Mouse (Mus musculus): ENCODE data around the gene Pom121l2. TPM values are rescaled to one million over a fixed set of nuclear protein-coding genes. Genes with fewer than 3 reads are reported as not detected.

Gene Pom121l2
- total RNA-seq, 2 experiments from 2014 or later = 0.19 TPM; not detected in 1

DNA sequence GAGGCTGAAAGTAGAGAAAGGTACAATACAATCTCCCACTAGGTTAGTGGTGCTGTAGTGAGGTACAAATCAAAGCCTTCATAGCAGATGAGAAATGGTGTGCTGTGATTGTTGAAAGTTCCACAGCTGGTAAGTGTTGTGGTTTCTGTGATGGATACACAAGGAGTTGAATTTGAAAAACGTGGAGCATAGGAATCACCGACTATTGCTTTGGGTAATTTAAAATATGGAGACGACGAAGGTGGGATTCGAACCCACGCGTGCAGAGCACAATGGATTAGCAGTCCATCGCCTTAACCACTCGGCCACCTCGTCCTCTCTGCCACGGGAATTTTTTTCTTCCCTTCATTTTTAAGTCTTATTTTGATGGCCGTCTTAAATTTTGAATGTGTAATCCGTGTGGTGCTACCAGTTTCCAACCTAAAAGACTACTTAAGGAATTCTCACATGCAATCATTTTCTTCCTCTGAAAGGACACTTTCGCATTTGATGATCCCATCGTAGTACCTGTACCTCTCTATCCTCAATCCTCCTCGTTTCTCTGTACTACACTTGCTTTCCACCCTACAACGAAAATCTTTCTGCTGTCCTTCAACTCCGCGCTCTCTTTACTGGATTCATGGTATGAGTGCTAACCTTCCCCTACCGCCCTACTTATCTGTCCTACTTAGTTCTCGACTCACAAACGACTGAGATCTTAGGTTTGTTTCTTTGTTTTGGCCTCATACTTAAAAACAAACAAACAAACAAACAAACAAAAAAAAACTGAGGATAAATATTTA lies 13.2 kb downstream of the Pom121l2 start:
- peak; percentile 25 to 42 for DNase-seq (ENCODE audit: low spot score in 2 of 2)

DNA sequence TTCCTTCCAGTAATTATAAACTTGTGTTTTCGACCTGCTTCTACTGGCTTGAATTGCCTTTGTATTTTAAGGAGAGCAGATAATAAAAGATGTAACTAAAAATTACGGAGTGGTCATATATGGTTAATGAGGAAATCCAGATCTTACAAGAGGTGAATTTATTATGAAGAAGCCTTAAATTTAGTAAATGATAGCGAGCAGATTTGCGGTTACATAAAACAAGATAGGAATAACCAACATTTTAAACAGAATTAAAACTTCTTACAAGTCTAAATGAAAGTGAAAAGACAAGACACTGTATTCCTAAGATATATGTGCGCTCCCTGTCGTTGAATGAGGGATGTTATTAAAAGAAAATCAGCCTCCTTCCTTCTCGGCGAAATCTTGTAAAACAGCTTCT lies 13.9 kb downstream of the Pom121l2 start:
- no peak for DNase-seq (ENCODE audit: low spot score in 2 of 2)

DNA sequence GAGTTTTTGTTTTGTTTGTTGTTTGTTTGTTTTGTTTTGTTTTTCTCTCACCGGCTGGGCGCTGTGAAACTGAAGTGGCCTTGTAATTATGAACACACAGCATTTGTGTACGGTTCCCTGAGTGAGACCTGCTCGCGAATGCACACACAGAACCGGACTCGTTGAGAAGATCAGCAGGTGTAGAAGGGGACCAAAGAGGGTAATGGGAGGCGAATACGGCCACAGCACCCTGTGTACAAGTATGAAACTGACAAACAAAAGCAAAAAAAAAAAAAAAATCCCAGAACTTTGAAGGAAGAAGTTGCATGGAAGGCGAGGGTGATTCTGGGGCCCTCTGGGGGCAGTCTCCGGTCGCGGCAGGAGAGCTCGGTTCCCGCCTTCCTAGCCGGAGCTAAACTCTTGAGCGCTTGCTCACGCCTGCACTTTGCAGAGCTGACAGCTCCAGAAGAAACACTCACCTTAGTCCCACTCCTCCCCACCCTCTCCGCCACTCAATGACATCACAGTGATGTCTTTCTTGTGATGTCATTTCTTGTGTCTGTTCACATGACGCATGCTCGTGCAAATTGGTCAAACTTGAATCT lies 14.4 kb downstream of the Pom121l2 start:
- DNase-seq (ENCODE audit: low spot score in 2 of 2) = peak; percentile 8 to 24

DNA sequence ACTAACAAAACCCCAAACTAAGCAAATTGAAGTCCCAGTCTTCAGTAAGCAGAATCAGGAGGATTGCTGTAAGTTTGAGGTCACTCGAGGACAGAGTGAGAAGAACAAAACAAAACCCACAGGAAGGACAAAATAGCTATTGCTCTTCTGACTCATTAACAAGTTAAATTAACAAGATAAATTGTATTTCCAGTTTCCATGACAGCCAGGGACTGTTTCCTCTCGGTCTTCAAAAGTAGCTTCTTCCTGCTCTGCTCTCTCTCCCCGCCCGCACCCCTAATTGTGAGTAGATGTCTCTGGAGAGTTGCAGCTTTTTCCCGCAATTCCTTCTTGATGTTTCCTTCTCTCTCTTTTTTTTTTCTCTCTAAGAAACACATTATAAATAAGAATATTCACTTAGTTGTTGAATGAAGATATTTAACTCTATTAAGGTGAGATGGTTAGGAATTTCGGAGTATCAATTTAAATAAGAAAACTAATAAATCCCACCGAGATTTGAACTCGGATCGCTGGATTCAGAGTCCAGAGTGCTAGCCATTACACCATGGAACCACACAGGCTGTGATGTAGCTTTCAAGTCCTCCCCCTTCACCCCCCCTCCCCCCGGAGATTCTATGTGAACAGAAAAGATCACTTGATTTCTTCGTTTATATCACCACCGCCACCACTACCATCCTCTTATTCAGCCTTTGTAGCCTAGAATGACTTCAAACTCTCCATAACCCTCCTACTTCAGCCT lies 15.3 kb downstream of the Pom121l2 start:
- peak; percentile 12 to 30 for DNase-seq (ENCODE audit: low spot score in 2 of 2)

DNA sequence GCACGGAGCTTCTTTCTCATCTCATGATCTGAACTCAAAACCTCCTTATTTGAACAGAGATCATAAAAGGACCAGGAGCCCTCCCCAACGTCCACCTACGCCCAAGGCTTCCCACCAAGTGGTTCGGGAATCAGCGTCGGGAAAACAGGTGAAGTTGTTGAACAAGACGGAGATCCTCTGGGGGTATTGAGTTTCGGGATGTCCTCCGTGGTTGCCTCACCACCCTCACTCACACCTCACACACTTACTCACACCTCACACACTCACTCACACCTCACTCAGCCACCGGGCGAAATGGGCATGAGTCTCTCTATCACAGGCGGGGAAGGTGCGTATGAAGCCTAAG lies 15.8 kb downstream of the Pom121l2 start:
- DNase-seq (ENCODE audit: low spot score in 2 of 2) = no peak

DNA sequence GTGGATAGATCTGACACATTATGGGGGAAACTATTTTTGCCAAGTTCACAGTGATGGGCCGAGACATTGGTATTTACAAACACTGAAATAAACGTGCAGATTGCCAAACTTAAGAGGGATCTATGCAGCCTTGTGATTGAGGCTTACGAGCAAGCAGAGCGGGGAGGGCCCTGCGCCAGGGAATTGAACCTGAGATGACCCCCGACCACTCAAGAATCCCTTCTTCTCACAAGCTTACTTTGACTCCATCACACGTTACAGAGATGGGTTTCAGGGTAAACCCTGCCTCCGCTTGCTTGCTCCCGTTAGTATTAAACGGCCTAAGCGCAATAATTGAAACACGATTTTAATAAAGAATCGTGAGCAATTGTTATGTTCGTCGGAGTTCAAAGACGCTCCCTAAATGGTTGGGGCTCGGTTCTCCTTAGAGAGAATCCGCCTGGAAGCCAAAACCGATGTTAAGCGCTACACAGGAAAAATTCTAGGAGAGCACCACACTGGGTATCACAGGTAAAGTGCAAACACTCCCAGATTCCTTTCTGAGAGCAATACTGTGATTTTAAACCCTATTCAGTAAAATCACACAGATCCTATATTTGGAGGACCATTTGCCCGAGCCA lies 16.3 kb downstream of the Pom121l2 start:
- DNase-seq (ENCODE audit: low spot score in 2 of 2) = no peak

DNA sequence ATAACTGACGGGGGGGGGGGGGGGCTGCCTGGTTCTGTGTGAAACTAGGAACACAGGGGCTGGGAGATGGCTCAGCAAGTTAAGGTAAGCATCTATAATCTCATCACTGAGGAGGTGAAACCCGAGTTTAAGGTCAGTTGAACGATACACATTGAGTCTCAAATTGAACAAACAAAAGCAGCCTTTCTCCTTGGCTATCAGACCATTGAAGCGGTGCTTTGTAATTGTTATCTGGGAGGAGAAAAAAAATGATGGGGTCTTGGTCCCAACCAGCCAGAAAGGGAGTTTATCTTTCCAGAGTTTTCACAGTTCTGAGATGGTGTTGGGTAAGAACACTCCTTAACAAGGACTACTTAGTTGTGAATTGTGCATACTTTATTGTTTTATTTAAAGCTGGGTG lies 16.8 kb downstream of the Pom121l2 start:
- no peak for DNase-seq (ENCODE audit: low spot score in 2 of 2)

DNA sequence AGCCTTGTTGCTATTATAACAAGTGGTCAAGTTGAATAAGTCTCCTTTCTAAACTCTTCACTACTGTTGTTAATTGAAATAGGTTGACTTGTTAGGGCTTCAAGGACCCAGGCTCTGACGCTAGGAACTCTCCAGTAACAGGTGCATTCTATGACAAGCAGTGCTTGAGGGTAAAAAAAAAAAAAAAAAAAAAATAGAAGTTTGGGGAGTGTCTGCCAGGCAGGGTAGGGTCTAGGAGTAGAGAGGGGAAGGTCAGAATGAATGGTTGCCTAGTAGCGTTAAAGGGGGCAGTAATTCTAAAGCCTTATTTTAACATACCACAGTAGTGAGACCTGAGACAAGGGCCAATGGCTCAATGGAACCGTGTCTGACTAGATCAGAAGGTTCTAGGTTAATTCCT lies 17.4 kb downstream of the Pom121l2 start:
- no peak for DNase-seq (ENCODE audit: low spot score in 2 of 2)

DNA sequence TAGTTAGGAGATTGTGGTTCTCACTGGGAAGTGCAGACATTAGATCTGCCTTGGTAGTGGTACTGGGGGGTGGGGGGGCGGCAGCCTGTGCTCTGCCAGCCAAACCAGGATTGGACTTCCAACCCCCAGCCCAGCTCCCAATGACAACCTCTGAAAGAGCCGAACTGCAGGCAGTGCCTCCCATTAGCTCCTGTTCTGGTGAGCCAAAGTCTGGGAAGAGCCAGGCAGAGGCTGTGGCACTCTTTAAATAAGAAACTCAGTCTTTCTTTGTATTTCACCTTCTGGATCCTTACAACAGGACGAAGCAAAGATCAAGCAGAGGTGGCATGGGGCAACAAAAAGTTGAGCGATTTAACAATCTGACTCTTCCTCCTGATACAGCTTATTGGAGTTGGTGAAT lies 18.2 kb downstream of the Pom121l2 start:
- DNase-seq (ENCODE audit: low spot score in 2 of 2) = no peak

DNA sequence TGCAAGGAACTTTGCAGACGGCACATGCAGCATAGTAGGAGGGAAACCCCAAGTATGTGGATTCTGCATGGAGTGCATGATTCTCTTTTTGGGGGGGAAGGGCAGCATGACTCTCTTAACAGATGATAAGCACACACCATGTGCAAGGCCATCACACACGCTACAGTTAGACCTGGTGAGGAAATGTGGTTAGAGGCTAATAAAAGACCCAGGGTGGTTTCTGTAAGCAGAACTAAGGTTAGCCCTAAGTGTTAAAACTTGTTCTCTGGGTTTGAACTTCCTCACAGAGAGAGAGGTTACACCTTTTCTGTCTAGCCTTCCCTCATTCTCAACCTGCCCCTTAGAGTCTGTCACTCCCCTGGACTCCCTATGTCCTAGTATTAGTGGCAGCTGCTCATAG lies 20.4 kb downstream of the Pom121l2 start:
- DNase-seq (ENCODE audit: low spot score in 2 of 2) = no peak

DNA sequence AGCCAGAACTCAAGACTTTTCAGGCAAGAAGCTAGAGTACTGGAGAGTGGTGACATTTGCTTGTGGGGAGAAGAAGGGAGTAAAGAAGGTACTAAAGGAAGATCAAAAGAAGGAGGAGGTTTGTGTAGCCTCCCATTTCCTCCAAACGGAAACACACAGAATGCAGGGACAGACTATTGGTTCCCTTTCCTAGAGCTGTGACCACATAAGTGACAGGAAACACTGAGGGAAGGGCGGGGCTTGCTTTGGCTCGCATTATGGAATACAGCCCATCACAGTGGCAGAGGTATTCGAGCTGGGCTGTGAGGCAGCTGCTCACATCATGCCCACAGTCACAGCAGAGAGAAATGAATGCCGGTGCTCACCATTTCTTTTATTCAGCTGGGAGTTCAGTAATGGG lies 20.8 kb downstream of the Pom121l2 start:
- DNase-seq (ENCODE audit: low spot score in 2 of 2) = no peak

DNA sequence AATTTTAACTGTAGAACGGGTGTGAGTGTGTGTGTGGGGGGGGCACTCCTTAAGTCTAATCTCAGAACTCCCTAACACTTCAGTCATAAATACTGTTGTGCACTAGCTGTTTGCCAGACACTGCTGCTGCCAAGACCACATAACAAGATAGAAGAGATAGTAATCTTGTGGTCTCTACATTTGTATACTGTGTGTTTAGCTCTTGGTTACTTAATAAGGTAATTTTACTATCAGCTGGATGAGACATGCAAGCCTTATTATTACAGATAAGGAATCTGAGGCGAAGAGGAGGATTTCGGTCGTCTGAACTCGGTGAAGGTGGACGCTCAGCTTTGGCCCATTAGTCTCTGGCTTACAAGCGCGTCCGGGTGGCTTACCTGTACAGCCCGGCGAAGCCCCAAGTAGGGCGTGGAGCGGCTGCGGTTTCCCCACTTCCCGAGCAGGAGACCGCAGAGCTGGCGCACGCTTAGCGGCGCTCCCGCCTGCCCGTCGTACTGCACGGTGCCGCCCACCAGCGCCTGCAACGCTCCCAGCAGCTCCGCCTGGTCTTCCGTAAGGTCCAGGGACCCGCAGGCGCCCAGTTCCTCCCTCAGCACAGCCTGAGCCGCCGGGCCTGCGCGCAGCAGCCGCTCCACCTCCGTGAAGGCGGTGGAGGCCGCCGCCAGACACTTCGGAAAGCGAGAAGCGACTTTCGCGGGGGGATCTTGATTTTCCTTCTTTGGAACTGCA lies 24.8 kb downstream of the Pom121l2 start:
- peak in 1 of 2 experiments; percentile 20 for DNase-seq (ENCODE audit: low spot score in 2 of 2)

DNA sequence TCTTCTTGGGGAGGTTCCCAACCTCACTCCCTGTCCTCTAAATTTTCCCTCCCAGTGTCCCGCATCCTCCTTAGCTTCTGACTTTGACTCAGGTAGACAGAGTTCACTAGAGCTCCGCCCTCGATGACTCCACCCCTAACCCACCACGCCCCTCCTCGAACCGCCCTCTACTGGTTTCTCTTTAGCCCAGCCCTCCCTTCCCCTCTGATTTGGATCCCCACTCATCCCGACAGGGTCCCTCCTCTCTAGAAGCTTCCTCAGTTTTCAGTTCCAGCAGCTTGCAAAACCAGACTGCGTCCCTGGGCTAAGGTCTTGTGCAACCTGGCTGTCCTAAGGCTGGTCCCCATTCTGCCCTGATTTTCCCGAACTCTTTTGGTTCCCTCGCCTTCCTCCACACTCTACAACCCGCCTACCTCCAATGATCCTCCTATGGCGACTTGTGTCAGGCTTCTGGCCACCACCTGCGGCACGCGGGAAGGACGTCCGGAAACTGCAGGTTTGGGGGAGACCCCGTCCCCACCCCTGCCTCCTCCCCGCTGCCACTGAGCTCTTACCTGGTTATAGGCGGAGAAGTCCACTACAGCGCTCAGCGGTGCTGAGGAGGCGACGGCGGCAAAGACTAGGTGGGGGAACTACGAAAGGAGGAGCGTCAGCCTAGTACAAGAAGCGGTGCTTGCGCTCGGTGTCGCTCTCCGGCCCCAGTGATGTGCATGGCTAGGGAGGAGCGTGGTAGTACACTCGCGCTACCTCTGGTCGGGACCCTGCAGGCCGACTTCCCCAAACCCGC lies 25.5 kb downstream of the Pom121l2 start:
- DNase-seq (ENCODE audit: low spot score in 2 of 2) = no peak

DNA sequence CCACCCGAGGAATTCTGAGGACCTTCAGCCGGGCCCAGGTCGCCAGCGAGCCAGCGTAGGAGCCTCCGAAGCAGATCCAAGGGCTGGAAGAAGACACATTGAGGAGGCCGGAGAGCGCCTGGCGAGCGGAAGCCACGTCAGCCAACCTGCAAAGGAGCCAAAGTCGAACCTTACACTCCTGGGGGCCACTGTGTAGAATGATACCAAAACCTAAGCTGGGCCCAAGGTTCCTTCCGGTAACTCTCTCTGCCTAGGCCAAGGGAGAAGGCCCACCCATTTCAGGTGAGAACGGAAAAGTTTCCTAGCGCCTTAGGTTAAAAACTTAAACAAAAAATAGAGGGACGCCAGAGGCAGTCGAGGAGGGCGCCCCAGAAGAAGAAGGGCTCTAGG lies 26.1 kb downstream of the Pom121l2 start:
- no peak for DNase-seq (ENCODE audit: low spot score in 2 of 2)

DNA sequence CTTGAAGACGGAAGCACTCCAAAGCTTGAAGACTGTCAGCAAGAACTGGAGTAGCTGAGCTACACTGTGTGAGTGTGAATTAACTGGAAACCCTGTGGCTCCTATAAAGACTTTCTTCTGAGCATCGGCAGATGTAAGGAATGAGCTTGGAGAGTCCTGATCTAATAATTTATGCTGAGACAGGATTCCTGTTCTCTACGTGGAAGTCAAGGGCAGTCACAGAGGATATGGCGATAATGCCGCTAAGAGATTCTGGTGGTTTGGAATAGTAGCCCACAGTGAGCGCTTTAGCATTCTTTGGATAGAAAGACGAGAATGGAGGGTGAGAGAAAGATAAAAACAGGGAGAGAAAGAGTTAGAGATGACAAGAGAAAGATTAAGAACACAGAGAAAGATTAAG lies 26.9 kb downstream of the Pom121l2 start:
- DNase-seq (ENCODE audit: low spot score in 2 of 2) = no peak

DNA sequence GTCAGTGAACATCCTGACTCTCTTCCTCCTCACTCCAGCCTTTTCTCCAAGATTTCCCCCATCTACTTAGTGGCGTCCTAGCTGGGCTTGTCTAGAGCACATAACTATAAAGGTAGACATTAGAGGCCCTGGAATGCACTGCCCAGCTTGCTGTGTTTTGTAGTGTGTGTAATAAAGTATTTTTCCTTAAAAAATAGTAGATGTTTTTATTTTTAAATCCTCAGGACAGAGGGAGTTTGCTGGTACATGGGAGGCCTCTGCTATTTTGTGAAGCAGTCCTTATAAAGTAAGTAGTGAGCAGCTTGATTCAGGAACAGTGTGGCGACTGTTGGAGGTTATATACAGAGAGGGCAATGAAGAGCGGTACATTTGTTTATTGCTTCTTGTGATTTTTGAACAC lies 27.7 kb downstream of the Pom121l2 start:
- no peak for DNase-seq (ENCODE audit: low spot score in 2 of 2)

DNA sequence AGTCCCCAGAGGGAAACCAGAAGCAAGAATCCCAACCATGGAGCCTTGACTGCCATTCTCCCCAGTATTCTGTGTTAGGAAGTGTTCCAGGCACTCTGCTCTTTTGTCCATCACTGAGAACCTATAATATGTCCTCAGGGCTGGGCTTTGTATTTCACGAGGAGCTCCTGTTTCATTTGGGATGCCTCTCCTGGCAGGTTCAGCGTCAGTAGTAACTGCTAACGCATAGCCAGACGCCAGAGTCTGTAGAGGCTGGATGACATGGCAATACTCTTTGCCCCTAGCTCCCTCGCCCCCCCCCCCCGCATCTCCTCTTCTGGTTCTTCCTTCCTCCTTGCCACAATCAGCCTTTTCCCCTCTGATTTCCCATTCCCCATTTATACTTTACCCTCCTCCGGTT lies 28.6 kb downstream of the Pom121l2 start, which contains the start of gene Prss16:
Prss16 (minus strand) TSS at position 101 of the 400 bp plus-strand sequence.
- no peak for DNase-seq (ENCODE audit: low spot score in 2 of 2)

DNA sequence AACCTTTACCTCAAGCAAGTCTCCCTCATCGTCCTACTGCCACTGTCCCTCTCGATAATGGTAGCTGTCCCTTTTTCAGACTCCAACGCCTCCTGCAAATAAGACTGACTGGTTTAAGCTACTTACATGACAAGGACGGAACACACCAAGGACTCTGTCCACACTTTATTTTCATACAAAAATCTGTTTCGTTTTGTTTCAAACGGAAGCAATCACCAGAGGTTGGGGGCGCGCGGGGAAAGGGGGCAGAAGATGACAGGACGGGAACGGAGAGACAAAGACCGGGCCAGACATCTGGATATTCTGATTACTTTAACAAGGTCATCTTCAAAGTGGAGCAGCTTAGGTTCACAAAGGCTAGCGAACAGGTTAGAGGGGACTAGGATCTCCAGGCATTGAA lies 32.7 kb downstream of the Pom121l2 start:
- DNase-seq (ENCODE audit: low spot score in 2 of 2) = no peak

DNA sequence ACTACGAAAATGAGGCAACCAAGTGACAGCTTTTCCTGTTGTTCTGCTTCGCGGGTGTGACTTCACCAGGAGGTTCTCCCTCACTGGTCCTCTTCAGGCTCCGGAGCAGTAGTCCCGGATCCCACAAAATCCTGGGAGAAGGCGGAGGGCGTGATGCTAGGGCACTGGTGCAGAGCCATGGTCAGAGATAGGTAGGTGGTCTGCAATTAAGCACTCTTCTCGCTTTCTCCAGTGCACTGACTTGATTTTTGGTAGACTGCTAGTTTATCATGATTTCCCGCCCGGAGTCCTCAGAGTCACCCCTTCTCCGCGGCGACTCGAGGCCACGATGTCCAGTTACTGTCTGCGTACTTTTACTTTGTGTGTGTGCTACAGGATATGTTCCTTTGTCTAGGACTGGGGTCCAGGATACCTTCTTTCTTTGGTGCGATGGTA lies 33.4 kb downstream of the Pom121l2 start:
- peak in 1 of 2 experiments; percentile 16 for DNase-seq (ENCODE audit: low spot score in 2 of 2)
